Mouse (Mus musculus) left cerebral cortex, postnatal 36 days (tissue): ENCODE measurements around the gene Zfp853. TPM values are rescaled to one million over a fixed set of nuclear protein-coding genes. Genes with fewer than 3 reads are reported as not detected.

Source experiments
- DNase-seq, 2 experiments: peaks; one replicate each; pipeline ENCODE4 v3.0.0; 2021 to 2022; ENCODE audit warnings: low spot score in 2 of 2, mixed read lengths in 1 of 2
- intact Hi-C: fragments of 180-260 bp; cut with DNase I; formaldehyde crosslinking; loops from one replicate; pipeline ENCODE4 v1.15.1; 2025
- total RNA-seq, 2 experiments: library from RNA; stranded (reverse); gene quantifications; 2 replicates each; pipeline ENCODE4 v1.2.3; 2021

Zfp853 gene
- total RNA-seq, 2 experiments from 2014 or later, result 6.4 to 7.3 TPM

- intact Hi-C loops, result loop anchor here (5.0 kb wide), 1 partner anchor 41 kb away; no protein-coding TSS in a partner anchor
- no peak for DNase-seq
Measured at GRCm38 (mm10) chr5:143255802-143256201, 37.6 kb downstream of the Zfp853 start.

- intact Hi-C loops, result loop anchor here (5.0 kb wide), 1 partner anchor 42 kb away; no protein-coding TSS in a partner anchor
- DNase-seq, result no peak
Measured at GRCm38 (mm10) chr5:143255131-143255519, 38.3 kb downstream of the Zfp853 start.

GRCm38 (mm10) chr5:143254487-143255130, 38.8 kb downstream of the Zfp853 start:
- intact Hi-C loops, result loop anchor here (5.0 kb wide), 1 partner anchor 43 kb away; no protein-coding TSS in a partner anchor
- no peak for DNase-seq

GRCm38 (mm10) chr5:143253881-143254486, 39.4 kb downstream of the Zfp853 start:
- DNase-seq, result peak; percentile 56 to 74
- intact Hi-C loops, result no loop called here

GRCm38 (mm10) chr5:143253186-143253880, 40.1 kb downstream of the Zfp853 start:
- intact Hi-C loops, result no loop called here
- DNase-seq, result peak in 1 of 2 experiments; percentile 55

GRCm38 (mm10) chr5:143252791-143253185, 40.6 kb downstream of the Zfp853 start:
- intact Hi-C loops, result no loop called here

GRCm38 (mm10) chr5:143252039-143252438, 41.4 kb downstream of the Zfp853 start:
- no peak for DNase-seq
- intact Hi-C loops, result no loop called here

More at GRCm38 (mm10) chr5:143252791-143253185, 40.6 kb downstream of the Zfp853 start:
- DNase-seq, result no peak

GRCm38 (mm10) chr5:143244926-143245325, 48.5 kb downstream of the Zfp853 start:
- intact Hi-C loops, result no loop called here
- no peak for DNase-seq

Other genes starting within 250 kb of the Zfp853 start
- 10 to 100 TPM; 37.4 to 45.4 TPM for gene Rnf216, start 180.6 kb downstream of the Zfp853 start, total RNA-seq
- gene Olfr718-ps1, start 146.0 kb downstream of the Zfp853 start, total RNA-seq, result under 1 TPM in 1 of 2 experiments, not detected in 1; 0.18 TPM
- 10 to 100 TPM; 13.3 to 13.8 TPM for gene Rbak, start 112.8 kb downstream of the Zfp853 start, total RNA-seq
- not detected for gene Spdye4b, start 112.6 kb downstream of the Zfp853 start, total RNA-seq
- gene Spdye4a, start 66.7 kb downstream of the Zfp853 start, total RNA-seq, result not detected
- 10 to 100 TPM; 28.0 to 34.5 TPM for gene Zfp12, start 58.5 kb downstream of the Zfp853 start, total RNA-seq
- gene Zfp316, start 23.6 kb downstream of the Zfp853 start, total RNA-seq, result 10 to 100 TPM; 21.3 to 26.9 TPM
- 10 to 100 TPM; 24.8 to 27.9 TPM for gene E130309D02Rik, start 21.7 kb upstream of the Zfp853 start, total RNA-seq
- gene Zdhhc4, start 35.6 kb upstream of the Zfp853 start, total RNA-seq, result 10 to 100 TPM; 38.6 to 46.2 TPM
- 1 to 10 TPM; 1.5 to 2.7 TPM for gene Grid2ip, start 63.7 kb upstream of the Zfp853 start, total RNA-seq
- 10 to 100 TPM; 32.5 to 37.7 TPM for gene Kdelr2, start 110.2 kb upstream of the Zfp853 start, total RNA-seq
- 10 to 100 TPM; 32.6 to 33.7 TPM for gene Daglb, start 171.0 kb upstream of the Zfp853 start, total RNA-seq
- gene Rac1, start 234.4 kb upstream of the Zfp853 start, total RNA-seq, result 100 to 1,000 TPM; 357 to 364 TPM